Mouse (Mus musculus) monocyte, adult 2 months (primary cell): ENCODE measurements around the gene Abhd10.

Experiments
- DNase-seq, 2 experiments: peaks; one replicate each; pipeline ENCODE4 v3.0.0; 2022; ENCODE audit warnings: low spot score in 2 of 2, low read depth in 1 of 2

Gene Abhd10

DNA sequence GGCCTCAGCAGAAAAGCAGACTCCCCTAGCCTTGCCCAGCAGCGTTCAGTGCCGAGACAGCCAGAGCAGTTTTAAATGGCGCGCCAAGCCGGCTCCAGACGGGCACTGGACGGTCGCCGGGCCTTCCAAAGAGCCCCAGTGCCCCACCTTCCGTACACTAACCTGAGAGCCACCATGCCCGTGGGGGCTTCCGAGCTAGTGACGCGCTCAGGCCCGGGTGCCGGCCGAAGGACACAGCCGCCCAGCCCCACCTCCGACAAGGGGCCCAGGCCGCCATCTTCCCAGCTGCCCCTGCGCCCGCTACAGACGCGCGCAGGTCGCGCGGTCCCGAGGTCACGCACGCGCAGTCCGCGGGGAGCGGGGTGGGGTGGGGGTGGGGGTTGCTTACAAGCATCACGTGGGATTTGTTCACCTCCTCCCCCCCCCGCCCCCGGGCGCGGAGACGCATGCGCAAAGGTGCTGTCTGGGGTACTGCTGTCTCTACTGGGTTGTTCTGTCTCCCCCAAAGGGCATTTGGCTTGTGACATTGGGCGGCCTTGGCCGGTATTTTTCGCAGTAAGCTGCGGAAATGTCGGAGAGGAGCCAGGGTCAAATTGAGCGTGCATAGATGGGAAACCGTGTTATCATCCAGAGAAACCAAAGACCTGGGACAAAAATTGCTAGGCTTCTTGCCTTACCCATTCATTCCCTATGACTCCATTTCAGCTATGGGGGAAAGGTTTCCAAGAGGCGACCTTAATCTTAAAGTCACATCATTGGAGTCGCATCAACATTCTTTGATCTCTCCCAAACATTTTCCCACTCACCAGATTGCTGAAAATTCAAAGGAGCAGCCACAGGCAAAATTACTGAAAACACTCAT lies at the start of gene Abhd10:
Gene Abhd10 (minus strand): TSS at position 341 of the 862 bp plus-strand sequence.
- DNase-seq, result peak; percentile 66 to 83

DNA sequence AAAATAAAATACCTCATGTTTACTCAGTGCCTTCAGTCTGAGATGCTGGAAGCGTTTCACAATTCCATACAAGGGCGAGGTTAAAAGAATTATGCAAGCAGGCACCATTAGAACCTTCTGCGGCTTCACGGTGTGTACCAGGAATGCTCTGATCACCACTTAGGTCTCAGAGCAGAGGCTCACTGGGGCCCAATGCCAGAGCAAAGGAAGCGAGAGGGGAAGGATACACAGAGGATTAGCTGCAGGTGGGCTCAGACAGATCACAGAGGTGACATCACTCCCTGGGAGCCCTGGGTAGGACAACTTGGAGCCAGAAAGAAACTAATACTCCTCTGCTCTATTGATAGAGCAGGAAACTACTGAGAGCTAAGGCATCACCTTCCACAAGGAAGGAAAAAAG lies 48.5 kb upstream of the Abhd10 start:
- DNase-seq, result no peak

DNA sequence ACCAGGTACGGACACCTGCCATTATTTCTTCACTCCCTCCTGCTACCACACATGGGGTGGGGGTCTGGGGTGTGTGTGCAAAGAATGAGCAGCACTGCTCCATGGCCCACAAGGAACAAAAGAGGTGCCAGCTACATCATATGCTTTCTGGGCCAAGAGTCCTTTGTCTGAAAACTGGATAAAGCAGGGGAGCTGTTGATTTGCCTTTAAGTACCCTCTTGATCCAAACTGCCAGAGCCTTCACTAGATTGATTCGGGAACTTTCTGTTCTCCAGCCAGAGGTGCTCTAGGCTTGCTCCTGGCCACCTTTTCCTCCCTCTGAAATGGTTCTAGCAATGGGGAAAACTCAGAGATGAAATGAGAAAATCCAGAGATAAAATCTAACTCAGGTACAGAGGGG lies 46.6 kb upstream of the Abhd10 start:
- no peak for DNase-seq

DNA sequence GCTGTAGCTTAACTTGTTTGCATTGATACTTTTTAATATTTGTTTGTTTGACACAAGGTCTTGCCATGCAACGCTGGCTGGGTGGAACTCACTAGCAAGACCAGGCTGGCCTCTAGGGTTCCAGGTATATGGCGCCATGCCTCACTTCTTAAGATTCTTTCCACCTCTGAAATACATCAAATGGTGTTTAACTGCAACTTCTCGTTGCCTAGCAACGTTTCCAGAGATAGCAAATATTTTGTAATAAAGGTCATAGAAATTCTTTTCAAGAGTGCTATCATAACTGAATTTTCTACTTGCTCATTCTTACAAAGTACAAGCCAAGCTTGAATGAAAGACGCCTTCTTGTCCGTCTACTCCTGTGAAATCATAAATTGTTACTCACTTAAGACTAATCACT lies 44.9 kb upstream of the Abhd10 start:
- no peak for DNase-seq

GRCm38 (mm10) chr16:45786639-45787038 lies 43.9 kb upstream of the Abhd10 start:
- DNase-seq, result no peak

- DNase-seq, result no peak
Measured at GRCm38 (mm10) chr16:45780001-45780400, 37.2 kb upstream of the Abhd10 start.

- no peak for DNase-seq
Measured at GRCm38 (mm10) chr16:45774813-45775212, 32.1 kb upstream of the Abhd10 start.

DNA sequence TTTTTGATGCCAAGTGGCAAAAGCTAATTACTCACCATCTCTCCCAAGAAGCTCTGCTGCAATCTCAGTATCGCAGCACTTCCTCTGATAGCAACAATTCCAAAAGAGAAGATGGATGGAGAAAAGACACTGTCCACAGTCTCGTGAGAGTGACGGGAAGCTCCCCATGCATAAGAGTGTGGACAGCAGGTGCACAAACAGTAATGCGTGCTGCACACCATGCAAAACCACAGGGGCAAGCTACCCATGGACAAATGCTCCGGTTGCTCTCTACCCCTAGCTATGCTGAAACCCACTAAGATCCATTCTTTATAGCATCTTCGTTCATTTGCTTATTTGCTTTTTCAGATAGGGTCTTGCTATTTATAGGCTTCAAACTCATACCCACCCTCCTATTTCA lies 28.2 kb upstream of the Abhd10 start:
- DNase-seq, result no peak

DNA sequence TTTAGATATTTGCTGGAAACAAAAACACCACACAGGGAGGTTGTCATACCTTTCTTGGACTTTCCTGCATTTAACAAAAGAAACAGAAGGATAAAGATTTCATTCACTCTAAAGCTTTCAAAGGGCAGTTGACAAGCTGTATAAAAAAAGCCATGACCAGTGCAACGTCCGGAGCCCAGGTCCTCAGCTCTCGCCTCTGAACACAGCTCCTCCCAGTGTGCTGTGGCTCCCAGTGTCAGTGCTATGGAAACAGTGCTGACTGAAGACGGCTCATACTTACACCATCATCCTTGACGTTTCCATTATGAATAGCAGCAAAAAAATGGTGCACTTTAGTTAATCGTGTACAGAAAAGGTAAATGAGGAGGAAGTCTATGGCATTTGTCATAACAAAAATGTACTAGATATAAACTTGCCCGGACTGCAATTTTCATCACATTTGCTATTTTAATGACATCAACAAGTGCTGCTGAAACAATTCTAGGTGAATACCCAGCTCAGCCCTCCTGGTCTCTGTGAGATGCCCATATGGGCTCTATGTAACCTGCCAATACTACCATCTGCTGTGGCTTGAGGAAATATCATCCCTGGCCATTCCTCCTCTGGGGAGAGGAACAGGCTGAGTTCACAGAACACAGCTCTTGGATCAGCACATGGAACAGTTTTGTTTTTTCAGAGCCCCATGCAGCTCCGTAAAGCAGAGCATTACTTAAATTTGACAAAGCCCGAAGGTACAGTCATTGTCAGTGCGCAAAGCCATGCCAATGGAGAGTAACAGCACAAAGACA lies 25.3 kb upstream of the Abhd10 start:
- DNase-seq, result no peak

DNA sequence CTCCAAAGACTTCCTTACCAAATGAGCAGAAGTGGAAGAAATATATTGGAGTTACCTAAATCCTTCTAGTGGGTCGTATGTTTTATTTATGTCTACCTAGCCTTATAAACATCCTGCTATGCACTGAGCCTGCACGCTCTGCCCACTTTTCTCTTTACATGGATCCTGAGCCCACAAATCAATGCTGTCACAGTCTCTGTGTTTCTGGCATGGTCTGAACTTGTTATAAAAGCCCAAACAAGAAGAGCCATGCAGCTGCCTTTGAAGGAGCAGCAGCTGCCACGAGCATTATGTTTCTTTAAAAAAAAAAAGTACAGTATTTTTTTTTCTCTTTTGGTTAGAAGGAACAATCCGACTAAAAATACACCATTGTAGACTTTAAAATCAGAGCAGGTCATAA lies 24.7 kb upstream of the Abhd10 start:
- no peak for DNase-seq

DNA sequence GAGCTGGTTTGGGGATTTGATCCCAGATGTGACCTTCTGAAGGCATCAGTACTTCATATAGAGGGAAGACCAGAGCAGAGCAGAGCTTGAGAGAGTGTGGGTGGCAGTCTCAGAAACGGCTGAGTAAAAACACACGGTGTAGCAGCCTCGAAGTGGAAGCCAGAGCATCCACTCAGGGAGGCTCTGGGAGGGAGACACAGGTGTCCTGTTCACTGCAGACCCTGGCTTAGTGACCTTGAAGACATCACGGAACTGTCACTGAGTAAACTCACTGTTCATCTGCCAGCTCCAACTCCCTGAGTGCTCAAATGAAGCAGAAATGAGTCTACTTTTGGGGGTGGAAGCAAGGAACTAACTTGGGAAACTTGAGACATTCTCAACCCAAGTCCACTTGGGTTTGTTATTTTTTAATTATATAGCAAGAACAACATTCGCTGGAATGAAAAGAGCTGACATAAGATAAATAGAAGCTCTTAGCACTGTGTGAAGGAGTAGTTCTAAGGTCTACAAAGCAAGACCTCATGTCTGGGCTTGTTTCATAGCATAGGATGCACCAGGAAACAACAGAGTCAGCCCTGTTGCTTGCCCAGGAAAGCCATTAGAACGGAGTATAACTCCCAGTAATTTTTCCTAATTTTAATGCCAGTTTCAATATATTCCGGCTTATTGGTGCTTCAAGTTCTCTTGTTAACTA lies 23.2 kb upstream of the Abhd10 start:
- no peak for DNase-seq

- no peak for DNase-seq
Measured at GRCm38 (mm10) chr16:45765102-45765501, 22.3 kb upstream of the Abhd10 start.

DNA sequence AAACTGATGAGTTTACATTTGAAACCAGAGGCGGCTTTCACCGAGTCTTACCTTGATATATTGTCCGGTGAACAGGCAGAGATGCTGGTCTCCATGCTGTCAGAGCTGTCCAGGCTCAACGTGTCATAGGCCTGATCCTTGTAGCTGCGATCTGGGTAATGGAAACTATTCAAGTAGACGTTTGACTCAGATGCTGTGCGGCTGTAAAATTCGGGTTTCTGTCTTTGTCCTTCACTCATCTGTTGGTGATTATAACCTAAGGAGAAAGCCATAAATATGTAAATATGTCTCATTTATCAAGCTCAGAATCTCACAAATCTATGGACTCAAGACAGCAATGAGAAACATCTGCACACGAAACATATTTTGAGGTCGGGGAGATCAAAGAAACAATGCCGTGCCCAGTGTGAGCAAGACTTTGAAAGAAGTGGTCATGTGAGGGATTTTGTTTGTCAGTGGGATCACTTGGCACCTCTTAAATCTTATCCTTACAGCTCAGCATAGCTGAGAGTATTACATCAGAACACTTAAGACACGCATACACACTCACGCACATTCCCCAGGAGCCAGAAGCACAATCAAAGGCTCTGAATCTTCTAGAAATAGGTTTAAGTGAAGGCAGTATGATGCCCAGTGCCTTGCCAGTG lies 20.2 kb upstream of the Abhd10 start:
- DNase-seq, result no peak

DNA sequence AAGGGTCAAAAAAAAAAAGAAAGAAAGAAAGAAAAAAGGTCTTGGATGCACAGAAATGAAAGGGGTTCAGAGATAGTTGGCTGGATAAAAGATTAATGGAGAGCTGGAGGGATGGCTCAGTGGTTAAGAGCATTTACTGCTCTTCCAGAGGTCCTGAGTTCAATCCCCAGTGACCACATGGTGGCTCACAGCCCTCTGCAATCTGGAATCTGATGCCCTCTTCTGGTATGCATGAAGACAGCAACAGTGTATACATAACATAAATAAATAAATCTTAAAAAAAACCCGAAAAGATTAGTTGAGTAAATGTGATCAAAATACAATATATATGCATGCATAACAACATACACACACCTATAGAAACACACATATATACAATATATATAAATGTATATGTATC lies 18.7 kb upstream of the Abhd10 start:
- no peak for DNase-seq

DNA sequence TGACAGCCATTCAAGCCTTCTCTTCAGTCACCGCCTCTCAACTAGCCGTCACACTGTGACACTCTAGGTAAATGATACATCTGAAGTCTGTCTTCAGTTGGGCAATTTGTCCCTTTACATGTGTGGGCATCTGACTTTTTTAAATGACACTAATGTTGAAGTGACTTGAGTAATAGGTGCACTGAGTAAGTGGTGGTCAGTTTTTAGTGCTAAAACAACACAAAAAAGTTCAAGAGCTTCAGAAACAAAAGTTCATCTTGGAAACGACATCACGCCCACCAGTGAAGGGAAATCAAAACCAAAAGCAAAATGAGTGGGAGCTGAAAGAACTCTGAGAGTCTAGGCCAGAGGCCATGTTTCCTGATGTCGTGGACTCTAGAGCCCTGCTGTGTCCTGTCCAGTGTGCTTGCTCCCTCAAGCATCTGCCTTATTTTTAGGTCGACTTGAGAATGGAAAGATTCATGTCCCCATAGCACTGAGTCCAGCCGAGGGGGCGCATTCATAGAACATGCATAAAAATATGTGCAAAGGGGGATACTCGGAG lies 16.0 kb upstream of the Abhd10 start:
- DNase-seq, result no peak

- DNase-seq, result no peak
Measured at GRCm38 (mm10) chr16:45757421-45758078, 14.8 kb upstream of the Abhd10 start.

DNA sequence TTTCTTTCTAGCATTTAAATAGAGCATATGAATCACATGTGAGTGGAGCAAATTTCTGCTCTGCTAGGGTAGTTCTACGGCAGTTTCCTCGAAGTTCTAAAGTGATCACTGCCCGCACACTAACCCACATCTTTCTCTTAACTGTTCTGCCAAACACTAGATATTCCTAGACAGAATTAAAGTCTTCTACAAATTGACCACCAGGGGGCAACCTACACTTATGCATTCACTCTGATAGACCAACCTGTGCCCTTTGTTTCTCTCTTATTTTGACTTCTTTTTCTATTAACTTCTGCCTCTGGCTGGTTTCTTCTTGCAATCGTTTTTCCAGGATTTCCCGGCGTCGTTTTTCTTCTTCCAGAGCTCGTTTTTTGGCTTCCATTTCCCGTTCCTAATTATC lies 14.1 kb upstream of the Abhd10 start:
- no peak for DNase-seq

GRCm38 (mm10) chr16:45743591-45744144 lies 913 bp upstream of the Abhd10 start:
- DNase-seq, result no peak

DNA sequence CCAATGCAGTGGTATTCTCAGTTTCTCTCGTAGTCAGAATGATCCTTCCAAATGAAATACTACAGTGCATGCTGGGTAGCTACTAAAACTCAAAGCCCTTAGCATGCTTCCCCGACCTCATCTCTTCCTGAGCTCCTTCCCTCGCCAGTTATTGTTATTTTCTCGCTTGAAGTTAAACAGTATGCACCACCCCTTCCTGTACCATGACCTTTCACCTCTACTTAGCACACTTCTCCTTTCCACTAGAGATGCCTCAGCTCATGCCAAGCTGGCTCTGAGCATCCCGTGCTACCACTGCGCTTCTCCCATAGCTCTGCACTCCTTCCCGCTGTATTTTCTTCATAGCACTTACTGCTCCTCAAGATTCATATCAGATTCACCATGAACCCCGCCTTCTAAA lies 4.9 kb downstream of the Abhd10 start:
- DNase-seq, result no peak

DNA sequence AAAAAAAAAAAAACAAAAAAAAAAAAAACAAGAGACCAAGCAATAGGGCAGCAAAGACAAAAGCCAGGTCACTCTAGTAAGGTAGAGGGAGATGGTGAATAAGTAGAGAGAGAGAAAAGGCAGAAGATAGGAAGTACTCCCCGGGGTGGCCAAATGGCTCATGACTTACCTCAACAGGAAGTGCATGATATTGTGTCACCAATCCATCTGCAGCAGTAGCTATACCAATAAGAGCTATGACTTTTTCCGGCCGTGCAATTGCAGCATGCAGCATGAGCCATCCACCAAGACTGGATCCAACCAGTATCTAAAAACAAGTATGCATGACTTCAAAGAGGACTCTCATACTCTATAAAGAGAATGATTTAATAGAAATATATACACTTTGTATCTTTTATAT lies 6.0 kb downstream of the Abhd10 start:
- DNase-seq, result no peak
